Mouse (Mus musculus) liver, embryonic 14.5 days (tissue): ENCODE results near the gene Ms4a7.

Experiments
- CTCF ChIP-seq: IDR thresholded peaks from 2 replicates; pipeline ENCODE4 v1.5.1; 2016; ENCODE audit warnings: antibody characterized with exemption, low read depth, control low read depth
- EP300 ChIP-seq: IDR thresholded peaks from 2 replicates; pipeline ENCODE4 v1.6.1; 2016; ENCODE audit warnings: antibody characterized with exemption, low read depth

DNA sequence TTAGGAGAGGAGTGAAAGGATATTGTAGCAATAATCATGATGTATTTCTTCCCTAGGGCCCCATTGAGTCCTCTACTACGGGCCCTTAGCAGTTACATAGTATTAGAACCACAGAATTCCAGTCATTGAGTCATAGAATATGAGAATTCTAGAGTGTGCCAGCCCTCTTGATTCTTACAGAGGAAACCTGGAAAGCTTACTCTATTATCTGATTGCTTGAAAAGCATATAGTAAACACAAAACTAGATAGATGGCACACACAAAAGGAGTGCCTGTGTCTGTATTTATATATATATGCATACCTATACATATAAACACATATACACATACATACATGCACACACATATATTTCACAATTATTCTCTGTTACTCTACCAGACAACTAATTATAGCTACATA lies 21.6 kb downstream of the Ms4a7 start, which contains the start of gene Ms4a14:
- TF ChIP-seq EP300 (no peak), CTCF (no peak)
